Mouse (Mus musculus) left cerebral cortex, postnatal 25 days (tissue): Measurements from ENCODE around the gene Plrg1. TPM values are rescaled to one million over a fixed set of nuclear protein-coding genes. Genes with fewer than 3 reads are reported as not detected.

Experiments used
- DNase-seq, 2 experiments: peaks; one replicate each; pipeline ENCODE4 v3.0.0; 2022; ENCODE audit warnings: low spot score in 2 of 2, mixed read lengths in 1 of 2
- intact Hi-C: fragments of 180-260 bp; cut with DNase I; formaldehyde crosslinking; loops from one replicate; pipeline ENCODE4 v1.15.1; 2025
- total RNA-seq, 2 experiments: library from RNA; stranded (reverse); gene quantifications; 2 replicates each; pipeline ENCODE4 v1.2.3; 2021

Gene Plrg1
- 10 to 100 TPM; 38.6 to 41.9 TPM for total RNA-seq

DNA sequence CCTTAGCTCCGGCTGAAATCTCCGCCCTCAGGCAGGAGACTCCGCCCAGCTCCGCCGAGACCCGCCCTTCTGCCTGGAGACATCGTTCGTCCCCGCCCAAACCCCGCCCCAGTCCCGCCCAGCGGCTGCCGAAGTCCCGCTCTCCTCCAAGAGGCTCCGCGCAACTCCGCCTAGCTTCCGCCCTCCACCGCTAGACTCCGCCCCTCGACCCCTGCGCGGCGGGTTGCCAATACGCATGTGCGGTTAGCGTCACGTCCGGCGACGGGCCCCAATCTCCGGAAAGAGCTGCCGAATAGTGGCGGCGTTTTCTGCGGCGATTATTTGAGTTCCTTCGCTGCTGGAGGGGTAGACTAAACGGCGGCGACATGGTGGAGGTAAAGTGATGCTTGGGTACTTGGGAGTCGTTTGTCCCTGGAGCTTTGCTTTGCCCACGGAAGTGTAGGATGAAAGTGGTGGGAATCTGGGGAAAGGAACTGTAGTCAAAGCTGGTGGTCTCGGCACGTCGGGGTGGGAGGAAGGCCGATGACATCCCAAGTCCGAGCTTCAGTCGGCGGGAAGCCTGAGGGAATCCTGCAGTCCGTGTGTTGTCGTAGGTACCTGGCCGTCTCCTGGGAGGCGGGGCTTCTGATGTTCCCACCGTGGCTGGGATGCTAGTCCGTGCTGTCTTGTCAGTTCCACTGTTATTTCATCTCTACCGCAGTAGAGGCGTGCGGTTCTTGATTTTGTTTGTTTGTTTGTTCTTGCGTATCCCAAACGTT is at the start of gene Plrg1:
Gene Plrg1, plus strand, starts transcription at position 242 of the 758 bp plus-strand sequence.
- peak; percentile 95 to 99 for DNase-seq
- intact Hi-C loops = loop anchor here (1.0 to 2.0 kb wide), 2 partner anchors 56 to 179 kb away; partner anchors contain the start of gene Rbm46

DNA sequence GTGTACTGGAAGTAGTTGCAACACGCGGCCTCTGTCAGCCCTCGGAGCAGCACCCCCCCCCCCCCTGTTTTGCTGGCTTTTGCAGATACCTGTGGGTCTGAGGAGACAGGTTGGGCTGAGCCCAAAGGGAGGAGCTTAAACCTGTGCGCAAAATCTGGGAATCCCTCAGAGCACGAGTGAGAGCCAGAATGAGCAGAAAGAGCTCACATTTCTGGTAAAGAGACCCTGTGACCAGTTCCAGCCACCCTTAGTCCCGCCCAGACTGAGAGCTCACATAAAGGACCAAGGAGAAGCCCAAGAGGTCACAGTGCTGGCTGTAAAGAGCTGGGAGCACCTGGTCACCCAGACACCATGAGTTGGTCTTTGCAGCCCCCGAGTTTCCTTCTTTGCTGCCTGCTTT is 47.8 kb upstream of the Plrg1 start, which contains the start of gene Fgg:
Gene Fgg, plus strand, starts transcription at position 168 of the 400 bp plus-strand sequence.
- intact Hi-C loops = no loop called here
- DNase-seq = no peak

- intact Hi-C loops = no loop called here
- no peak for DNase-seq
Measured at GRCm38 (mm10) chr3:83010291-83010690, 45.0 kb upstream of the Plrg1 start.

- intact Hi-C loops = no loop called here
- no peak for DNase-seq
Measured at GRCm38 (mm10) chr3:83011136-83011535, 44.2 kb upstream of the Plrg1 start.

GRCm38 (mm10) chr3:83011565-83011964 is 43.8 kb upstream of the Plrg1 start:
- intact Hi-C loops = no loop called here
- DNase-seq = no peak

DNA sequence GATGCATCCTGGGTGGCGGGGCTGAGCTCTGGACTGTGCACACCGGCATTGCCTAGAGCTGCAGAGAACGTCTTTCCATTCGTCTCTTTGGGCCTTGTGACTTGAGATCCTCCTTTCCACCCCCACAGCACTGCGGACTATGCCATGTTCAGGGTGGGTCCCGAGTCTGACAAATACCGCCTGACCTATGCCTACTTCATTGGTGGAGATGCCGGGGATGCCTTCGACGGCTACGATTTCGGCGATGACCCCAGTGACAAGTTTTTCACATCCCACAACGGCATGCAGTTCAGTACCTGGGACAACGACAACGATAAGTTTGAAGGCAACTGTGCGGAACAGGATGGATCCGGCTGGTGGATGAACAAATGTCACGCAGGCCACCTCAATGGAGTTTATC is 42.7 kb upstream of the Plrg1 start:
- intact Hi-C loops = no loop called here
- no peak for DNase-seq

DNA sequence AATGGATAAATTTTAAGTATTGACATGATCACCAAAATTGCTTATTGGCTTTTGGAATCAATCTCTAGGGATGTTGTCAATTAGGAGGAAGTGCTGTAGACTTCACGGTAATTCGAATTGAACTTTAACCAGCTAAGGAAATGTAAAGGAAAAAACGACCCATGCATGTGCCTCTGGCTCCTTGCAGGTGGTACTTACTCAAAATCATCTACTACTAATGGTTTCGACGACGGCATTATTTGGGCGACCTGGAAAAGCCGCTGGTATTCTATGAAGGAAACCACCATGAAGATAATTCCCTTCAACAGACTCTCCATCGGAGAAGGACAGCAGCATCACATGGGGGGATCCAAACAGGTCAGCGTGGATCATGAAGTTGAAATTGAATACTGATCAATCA is 41.4 kb upstream of the Plrg1 start:
- no peak for DNase-seq
- intact Hi-C loops = no loop called here

GRCm38 (mm10) chr3:83016236-83016635 is 39.1 kb upstream of the Plrg1 start:
- DNase-seq = no peak

GRCm38 (mm10) chr3:83020387-83020786 is 34.9 kb upstream of the Plrg1 start:
- no peak for DNase-seq
- intact Hi-C loops = no loop called here

More at GRCm38 (mm10) chr3:83016236-83016635, 39.1 kb upstream of the Plrg1 start:
- intact Hi-C loops = no loop called here

DNA sequence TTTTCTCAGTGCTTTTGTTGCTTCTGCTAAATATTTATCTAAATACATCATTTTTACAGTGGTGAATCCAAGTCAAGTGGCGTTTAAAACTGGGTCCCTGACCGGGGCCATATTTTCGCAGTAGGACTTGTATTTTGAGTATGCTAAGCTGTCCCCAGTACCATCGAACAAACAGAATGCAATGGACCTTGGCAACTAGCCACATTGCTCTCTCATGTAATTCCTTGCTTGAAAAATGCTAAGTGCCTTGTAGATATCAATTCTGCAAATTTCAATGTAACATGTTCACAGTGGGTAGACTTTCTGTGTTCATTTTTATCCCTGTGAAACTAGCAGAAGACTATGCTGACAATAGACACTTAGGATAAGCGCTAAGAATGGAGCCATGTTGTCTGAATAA is 34.1 kb upstream of the Plrg1 start:
- intact Hi-C loops = no loop called here
- no peak for DNase-seq

DNA sequence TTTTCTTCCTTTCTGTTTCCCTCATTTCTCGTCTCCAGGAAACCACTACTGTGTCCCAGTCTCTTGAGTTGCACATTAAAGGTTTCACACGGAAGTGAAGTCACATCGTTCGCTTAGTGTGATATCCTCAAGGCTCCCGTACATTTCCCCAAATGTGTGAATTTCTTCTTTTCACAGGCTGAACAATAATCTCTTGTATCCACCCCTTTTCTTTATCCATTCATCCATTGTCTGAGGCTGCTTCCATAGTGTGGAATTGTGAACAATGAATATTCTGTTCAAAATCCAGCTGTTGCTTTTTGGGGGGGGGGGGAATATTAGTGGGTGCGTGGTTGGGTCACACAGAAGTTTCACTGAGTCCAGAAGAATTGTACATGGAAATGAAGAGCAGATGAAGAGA is 30.3 kb upstream of the Plrg1 start:
- intact Hi-C loops = no loop called here
- DNase-seq = no peak

- DNase-seq = no peak
- intact Hi-C loops = no loop called here
Measured at GRCm38 (mm10) chr3:83025475-83026301, 29.6 kb upstream of the Plrg1 start, which contains the start of gene Fga. TSS of gene Fga (plus strand) at chr3:83026076.

- no peak for DNase-seq
- intact Hi-C loops = no loop called here
Measured at GRCm38 (mm10) chr3:83027546-83028251, 27.6 kb upstream of the Plrg1 start.

DNA sequence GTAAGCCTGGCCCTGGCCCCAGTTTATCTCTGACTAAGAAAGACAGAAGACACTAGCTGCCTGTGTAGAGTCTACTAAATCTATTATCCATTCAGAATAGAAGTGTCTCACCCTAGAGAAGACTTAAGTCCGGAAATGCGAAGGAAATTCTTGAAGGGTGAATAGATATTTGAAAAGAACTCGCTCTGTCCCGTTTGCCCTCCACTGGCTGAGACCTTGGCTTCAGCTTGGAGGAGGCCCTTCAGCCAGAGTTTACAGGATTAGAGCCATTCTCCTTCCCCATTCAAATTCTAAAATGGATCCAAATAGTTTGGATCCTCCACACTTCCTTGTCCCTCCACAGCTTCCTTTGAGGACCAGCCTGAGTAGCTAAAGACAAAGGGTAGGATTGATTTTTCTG is 25.0 kb upstream of the Plrg1 start:
- intact Hi-C loops = no loop called here
- DNase-seq = no peak

DNA sequence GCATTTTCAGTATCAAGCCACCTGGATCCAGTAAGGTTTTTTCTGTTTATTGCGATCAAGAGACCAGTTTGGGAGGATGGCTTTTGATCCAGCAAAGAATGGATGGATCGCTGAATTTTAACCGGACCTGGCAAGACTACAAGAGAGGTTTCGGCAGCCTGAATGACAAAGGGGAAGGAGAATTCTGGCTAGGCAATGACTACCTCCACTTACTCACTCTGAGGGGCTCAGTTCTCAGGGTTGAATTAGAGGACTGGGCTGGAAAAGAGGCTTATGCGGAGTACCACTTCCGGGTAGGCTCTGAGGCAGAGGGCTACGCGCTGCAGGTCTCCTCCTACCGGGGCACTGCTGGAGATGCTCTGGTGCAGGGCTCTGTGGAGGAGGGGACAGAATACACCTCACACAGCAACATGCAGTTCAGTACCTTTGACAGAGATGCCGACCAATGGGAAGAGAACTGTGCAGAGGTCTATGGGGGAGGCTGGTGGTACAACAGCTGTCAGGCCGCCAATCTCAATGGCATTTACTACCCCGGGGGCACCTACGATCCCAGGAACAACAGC is 22.5 kb upstream of the Plrg1 start:
- intact Hi-C loops = no loop called here
- no peak for DNase-seq

GRCm38 (mm10) chr3:83033801-83034200 is 21.5 kb upstream of the Plrg1 start:
- intact Hi-C loops = no loop called here
- no peak for DNase-seq

DNA sequence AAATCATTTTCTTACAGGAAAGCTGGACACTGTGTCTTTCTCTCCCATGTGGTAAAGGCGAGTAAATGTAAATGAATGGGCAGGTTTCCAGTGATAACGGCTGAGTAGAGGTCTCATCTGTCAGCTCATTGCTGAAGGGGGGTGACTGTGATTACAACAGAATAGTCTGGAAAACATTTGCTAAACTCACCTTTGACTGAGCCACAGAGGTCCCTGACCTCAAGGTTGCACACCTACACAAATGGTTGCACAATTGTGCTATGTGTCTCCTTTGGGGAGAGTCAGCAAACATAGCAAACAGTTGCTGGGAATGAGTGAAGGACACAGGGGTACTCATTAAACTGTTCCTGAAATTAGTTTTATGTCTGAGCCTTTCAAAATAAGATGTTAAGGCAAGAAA is 16.5 kb upstream of the Plrg1 start:
- DNase-seq = no peak
- intact Hi-C loops = no loop called here

DNA sequence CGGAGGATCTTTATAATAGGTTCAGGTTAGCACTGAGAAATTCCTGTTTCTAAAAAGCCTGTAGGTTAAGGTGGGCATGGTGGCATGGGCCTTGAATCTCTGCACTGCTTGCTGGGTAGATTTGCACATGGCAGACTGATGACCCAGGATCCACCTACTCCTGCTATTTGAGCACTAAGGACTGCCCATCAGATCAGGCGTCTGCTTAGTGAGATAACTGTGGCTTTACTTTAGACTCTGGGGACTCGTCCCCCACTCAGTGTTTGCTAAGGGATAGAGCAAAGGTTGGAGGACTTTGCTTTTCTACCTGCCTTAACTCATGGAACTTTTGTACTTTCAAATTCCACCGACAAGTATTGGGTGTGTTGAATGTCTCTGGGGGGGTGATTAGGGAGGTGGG is 15.7 kb upstream of the Plrg1 start:
- DNase-seq = no peak
- intact Hi-C loops = no loop called here

- DNase-seq = no peak
- intact Hi-C loops = no loop called here
Measured at GRCm38 (mm10) chr3:83042451-83042850, 12.9 kb upstream of the Plrg1 start.

- no peak for DNase-seq
- intact Hi-C loops = no loop called here
Measured at GRCm38 (mm10) chr3:83046649-83047048, 8.7 kb upstream of the Plrg1 start.
